Mouse (Mus musculus): ENCODE measurements around the gene 6030458C11Rik.
"Not testable (repeated sequence)": the region's sequence is repeated elsewhere in the genome, so short reads cannot be mapped to it uniquely, and the experiment has no call there.

The 6030458C11Rik gene

DNA sequence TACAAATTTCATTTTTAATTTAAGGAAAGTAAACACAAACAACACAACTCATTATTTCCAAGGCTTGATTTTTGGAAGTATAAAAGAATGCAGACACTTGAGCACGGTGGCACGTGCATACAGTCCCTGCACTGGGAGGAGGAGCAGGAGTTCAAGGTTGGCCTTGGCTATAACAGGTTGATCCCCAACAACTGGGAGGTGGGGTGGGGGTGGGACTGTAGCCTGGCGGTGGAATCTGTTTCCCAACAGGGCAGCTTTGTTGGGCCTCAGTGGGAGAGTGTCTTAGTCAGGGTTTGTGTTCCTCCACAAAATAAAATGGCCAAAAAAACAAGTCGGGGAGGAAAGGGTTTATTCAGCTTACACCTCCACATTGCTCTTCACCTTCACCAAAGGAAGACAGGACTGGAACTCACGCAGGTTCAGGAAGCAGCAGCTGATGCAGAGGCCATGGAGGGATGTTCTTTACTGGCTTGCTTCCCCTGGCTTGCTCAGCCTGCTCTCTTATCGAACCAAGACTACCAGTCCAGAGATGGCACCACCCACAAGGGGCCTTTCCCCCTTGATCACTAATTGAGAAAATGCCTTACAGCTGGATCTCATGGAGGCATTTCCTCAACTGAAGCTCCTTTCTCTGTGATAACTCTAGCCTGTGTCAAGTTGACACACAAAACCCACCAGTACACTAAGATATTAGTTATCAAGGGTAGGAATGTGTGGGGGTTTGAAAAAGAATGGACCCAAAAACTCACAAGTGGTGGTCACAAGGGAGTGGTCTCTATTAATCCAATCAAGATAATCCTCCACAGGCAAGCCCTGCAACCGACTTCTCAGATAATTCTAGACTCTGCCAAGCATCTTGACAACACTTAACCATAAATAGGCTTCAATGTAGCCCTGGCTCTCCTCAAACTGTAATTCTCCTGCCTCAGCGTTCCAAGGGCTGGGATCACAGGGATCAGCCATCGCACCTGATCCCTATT is 1.7 kb downstream of the 6030458C11Rik start:
- DNase-seq (ENCODE audit: low spot score) = no peak

DNA sequence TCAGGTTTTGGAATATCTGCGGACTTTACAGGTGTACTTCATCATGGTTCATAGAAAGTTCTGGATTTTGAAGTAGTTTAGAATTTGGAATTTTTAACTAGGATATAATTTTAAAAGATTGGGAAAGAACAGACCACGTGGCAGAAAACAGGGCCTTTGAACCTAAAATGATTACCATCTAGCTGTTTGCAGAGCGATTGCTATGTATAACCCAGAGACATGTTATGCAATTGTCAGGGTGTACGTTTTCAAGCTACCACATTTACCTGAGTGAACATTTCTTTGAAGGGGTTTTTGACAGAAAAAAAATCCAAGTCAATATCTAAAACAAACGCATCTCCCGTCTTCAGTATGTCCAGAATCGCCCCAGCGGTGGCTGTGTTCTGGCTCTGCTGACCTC is 6.9 kb downstream of the 6030458C11Rik start:
- DNase-seq (ENCODE audit: low spot score) = no peak

DNA sequence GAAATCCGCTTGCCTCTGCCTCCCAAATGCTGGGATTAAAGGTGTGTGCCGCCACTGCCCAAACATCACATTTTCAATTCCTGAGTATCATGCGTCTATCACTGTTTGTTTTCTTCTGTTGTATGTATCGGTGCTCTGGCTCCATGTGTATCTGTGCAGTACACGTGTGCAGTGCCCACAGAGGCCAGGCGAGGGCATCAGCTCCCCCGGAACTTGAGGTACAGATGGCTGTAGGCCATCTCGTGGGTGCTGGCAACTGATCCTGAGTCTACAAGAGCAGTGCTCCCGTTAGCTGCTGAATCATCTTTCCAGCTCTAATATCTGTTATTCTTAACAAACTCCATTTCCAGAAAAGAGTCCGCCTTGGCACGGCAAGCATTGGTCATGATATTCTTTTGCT is 11.8 kb downstream of the 6030458C11Rik start:
- no peak for DNase-seq (ENCODE audit: low spot score)

DNA sequence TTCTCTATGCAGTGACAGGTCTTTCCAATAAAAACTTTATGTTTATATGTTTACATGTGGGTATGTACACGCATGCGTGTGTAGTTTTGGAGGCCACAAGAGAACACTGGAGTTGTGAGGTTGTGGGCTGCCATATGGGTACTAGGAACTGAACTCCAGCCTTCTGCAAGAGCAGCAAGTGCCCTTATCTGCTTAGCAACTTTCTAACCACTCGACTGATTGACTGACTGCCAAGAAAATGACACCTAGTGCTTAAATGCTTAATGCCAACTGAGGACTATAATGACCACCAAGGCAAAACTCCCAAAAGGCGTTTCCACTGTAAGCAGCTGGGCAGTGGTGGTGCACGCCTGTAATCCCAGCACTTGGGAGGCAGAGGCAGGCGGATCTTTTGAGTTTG is 15.1 kb downstream of the 6030458C11Rik start:
- DNase-seq (ENCODE audit: low spot score) = no peak

DNA sequence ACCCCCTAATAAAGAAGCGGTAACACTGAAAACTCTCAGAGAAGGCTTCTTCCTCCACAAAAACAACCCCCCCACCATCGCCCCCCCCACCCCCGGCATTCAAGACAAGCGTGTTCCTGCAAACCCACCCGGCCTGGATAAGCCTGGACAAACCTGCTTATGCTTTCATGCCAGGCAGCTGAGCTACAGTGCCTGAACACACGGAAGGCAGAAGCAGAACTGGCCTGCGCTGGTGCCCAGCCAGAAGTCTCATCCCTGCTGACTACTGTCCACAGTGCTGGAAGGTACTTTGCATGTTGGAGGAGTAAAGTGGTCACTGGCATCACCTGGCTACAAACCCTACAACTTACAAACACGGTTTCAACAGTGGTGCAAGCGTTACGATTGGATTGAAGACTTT is 17.4 kb downstream of the 6030458C11Rik start:
- DNase-seq (ENCODE audit: low spot score) = no peak

DNA sequence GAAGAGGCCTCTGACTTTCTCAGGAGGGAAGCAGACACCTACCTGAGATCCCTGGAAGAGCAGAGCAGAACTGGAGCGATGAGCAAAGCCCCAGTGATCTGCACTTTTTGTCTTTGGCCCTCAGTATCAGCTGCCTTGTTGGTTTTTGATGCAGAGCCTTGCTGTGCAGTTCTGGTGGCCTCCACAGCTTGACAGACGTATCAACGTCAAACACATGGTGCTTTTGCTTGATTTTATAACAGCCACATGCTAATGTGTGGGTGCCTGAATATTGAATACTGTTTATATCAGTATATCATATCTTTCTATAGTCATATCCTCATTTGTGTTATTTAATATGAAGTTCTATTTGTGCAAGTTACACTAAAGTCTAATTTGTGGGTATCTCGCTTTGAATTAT is 19.4 kb downstream of the 6030458C11Rik start:
- DNase-seq (ENCODE audit: low spot score) = no peak

DNA sequence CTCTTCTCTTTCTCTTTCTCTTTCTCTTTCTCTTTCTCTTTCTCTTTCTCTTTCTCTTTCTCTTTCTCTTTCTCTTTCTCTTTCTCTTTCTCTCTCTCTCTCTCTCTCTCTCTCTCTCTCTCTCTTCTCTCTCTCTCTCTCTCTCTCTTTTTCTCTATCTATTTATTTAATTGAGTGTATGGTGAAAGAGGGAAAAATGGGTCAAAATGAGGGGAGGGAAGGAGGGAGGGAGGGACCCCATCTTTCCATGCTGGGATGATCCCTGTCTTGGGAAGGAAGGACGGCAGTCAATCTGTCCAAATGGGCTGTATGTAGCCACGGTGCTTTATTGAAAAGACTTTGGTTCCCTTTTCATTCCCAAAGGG is 23.3 kb downstream of the 6030458C11Rik start:
- not testable (repeated sequence) for DNase-seq (ENCODE audit: low spot score)

DNA sequence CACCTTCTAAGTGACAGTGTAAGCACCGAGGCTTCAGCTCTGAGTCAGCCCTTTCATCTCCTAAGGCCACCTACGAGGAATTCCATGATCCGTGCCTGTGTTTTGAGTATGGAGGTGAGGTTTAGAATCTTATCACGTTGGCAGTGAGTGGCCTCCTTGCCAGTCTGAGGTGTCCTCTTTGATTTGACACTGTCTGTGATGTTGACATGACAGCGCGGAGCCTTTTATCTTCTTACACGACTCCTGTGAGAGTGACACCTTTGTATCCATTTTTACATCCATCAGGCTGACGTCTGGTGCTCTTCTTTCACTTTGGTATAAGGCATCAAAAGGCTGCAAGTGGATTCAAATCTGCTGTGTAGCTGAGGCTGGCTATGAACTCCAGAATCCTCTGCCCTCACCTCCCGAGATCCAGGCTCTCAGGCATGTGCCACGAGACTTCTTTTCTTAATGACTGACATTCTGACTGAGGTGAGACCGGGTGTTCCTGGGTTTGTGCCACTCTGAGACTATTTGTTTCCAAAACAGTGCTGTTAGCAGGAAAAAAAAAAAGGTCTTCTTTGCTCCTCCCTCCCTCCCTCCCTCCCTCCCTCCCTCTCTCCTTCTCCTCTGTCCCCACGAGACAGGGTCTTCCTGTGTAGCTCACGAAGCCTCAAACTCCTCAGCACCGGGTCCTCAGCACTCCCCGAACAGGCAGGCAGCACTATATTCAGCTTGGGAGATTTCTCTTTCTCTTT is 23.9 kb downstream of the 6030458C11Rik start:
- no peak for DNase-seq (ENCODE audit: low spot score)

DNA sequence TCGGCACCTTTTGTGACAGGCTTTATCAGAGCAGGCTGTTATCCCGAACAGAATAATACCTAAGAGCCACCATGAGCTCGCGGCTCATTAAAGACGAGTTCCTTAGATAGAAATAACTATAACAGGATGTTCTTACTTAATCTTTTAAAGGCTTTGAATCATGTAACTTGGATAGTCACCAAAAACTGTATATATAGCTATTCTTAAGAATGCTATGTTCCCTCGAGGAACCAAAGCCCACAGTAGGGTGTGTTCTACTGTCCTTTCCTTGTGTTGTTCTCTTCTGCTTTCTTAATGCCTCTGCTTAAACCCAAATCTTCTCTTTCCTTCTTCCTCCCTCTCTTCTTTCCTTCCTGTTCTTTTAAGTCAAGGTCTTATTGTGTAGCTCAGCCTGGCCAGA is 26.4 kb downstream of the 6030458C11Rik start:
- no peak for DNase-seq (ENCODE audit: low spot score)

DNA sequence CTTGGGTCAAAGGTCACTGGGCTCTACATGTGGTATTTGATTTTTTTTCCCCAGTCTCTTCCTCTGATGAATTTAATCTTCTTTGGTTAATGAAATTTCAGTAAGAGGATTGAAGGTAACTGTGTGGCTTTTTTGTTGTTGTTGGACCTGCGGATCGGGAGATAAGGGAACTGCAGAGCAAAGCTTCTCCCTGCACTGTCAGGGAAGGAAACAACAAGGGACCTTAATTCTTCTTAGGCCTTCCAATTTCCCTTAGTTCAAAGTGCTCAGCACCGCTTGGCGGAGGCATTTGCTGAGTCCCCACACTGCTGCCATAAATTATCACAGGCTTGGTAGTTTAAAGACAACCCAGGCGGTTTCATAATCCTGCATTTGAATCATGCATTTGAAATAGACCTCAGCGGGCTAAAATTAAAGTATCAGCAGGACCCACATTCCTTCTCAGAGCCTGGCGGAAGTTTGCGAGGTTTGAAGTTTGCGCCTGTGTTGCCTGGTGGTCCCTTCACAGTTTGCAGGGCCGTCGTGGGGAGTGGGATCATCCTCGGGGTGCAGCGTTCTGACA is 28.5 kb downstream of the 6030458C11Rik start:
- no peak for DNase-seq (ENCODE audit: low spot score)

DNA sequence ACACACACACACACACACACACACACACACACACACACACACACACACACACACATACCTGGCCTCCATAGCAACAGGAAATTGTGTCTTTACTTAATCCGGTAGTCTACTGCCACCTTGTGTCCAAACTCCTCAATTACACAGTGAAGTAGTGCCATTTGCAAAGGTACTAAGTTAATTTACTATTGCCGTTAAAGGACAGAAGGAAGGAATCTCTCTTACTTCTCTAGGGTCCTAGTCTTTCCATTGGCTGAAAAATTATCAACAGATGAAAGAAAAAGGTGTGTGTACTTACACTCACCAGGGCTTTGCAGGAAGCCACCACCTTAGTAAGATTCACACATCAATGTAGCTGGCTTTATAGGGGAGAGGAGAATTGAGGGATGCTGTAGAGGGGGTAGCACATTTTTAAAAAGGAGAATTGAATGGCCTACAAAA is 29.0 kb downstream of the 6030458C11Rik start:
- peak; percentile 37 for DNase-seq (ENCODE audit: low spot score)

DNA sequence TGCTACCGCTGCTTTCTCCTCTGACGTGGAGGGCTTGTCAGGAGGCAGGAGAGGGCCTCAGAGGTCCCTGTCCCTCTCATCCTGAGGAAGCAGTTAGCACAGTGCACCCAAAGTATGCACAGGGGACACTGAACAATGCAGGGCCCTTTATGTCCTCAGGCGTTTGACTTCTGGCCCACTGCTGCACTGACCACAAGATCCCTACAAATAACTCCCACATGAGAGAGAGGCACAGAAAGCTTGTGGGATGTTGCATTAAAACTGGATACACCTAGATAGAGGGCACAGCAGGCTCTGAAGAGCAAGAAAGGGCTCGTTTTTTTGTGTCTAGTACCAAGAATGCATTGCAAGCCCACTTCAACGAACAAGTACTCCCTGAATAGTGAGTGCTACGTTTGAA is 30.1 kb downstream of the 6030458C11Rik start:
- DNase-seq (ENCODE audit: low spot score) = no peak

DNA sequence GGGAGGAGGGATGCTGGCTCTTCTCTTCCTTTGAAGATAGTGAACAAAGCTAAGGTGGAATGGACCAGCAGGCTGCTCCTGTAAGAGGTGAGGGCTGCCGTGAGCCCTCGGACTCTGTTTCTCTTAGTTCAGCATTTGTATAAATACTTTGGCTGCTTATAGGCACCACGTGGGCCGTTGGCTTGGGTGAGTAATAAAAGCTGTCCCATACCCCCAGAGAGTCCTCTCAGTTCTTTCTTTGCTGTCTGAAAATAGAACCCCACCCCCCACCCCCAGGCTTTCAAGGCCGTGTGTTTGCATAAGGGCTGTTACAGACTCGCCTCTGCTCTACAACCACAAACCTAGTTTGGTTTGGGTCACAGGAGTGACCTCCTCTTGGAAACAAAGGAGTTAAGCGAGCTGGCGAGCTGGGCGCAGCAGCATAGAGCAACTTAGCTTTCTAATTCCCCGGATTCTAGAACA is 35.0 kb downstream of the 6030458C11Rik start:
- no peak for DNase-seq (ENCODE audit: low spot score)

DNA sequence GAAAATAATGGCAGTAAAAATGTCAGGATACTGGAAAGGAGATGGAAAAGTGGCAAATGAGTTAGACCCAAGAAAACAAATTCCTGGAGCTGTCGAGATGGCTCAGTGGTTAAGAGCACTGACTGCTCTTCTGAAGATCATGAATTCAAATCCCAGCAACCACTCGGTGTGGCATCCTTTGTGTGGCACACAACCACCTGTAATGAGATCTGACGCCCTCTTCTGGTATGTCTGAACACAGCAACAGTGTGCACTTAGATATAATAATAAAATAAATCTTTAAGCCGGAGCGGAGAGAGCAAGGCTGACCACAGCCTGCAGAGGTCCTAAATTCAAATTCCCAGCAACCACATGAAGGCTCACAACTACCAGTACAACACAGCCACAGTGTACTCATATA is 35.9 kb downstream of the 6030458C11Rik start:
- DNase-seq (ENCODE audit: low spot score) = no peak

DNA sequence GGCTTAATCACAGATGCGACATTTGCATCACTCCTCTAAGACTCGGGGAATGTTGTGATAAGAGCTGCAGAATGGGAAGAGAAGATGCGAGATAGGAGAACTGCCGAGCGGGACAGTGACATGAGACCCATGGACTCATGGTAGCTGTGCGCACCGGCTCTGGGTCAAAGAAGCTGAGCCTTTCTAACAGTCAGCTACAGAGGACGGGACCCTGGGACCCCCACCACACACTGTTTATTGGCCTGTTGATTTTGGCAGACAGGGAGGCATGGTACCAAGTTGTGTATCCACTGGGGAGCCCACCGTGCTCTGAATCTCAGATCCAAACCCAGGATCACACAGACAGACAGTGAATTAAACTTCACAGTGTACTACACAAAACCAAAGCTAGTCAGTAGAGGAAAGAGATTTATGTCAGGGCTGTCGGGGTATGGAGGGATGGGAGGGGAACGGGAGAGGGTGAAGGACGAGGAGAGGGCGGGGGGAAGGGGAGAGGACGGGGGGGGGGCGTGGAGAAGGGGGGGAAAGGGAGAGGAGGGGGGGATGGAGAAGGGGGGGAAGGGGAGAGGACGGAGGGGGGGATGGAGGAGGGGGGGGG is 42.6 kb downstream of the 6030458C11Rik start:
- DNase-seq (ENCODE audit: low spot score) = no peak

DNA sequence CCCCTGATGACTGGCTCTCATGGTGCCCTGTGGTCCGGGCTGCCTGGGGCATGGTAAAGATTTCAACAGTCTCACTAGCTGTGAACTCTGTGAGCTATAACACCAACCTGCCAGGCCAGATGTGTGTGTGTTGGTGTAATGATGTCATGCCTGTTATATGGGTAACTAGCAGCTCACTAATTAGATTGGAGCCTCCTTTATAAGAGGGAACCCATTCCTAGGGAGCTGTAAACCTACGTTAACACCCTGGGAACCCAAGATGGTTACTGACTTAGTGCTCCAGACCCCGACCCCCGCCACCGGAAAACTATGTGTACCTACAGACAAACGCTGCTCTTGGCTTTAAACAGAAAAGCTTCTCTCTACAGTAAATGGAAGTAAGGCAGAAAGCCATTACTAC is 43.2 kb downstream of the 6030458C11Rik start:
- no peak for DNase-seq (ENCODE audit: low spot score)

DNA sequence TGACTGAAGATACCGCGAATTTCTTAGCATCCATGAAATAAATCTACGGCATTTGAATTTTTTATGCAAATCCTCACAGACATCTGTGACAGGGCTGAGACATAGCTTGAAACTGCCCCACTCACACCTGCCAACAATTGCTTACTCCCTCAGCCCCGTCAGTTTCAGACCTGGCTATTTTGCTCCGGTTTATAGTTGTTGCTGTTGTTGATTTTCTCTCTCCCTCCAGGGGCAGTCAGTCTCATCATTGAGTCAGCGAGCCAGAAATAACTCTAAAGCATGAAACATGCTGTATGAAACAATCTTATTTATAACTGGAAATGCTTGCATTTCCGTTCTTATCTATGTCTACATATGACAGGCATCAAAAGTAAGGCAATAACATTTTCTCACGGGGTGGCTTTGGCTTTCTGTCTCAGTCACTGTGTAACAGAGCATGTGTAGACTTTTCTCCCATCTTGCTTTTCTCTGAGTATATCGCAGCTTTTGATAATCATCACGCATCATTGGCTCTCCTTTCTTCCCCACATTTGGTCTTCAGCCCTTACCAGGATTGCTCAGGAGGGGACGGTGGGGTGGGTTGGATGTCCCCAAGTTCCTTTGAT is 50.2 kb downstream of the 6030458C11Rik start:
- DNase-seq (ENCODE audit: low spot score) = no peak

DNA sequence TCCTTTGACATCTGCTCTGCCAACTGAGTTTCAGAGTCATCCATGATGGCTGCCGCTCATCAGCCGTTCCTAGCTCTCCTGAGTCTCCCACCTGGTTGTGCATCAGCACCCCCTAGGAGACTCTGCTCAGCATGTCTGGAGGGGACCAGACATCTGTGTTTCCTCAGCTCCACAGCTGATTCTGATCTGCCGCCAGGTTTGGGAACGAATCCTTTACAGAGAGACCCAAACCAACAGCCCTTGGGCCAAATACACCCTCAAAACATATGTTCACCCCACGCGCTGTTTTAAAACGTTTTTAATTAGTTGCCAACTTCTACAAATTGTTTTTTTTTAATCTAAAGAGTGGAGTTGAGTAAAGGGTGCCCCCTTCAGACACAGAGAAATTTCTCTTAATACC is 53.5 kb downstream of the 6030458C11Rik start:
- DNase-seq (ENCODE audit: low spot score) = no peak

DNA sequence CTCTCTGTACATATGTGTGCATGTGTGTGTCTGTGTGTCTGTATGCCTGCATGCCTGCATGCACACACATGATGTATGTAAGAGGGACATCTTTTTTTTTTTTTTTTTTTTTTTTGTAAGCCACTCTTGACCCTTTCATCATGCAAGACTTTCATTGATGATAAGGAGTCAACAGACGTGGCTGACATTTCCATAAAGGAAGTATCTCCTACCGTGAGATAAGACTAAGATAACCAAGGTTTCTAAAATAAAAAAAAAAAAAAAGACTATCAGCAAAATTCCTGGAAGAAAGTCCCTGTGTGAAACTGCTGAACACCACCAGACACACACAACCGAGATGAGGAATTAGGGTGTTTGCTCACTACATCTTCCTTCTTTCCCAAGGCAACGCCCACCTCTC is 57.6 kb downstream of the 6030458C11Rik start:
- no peak for DNase-seq (ENCODE audit: low spot score)

DNA sequence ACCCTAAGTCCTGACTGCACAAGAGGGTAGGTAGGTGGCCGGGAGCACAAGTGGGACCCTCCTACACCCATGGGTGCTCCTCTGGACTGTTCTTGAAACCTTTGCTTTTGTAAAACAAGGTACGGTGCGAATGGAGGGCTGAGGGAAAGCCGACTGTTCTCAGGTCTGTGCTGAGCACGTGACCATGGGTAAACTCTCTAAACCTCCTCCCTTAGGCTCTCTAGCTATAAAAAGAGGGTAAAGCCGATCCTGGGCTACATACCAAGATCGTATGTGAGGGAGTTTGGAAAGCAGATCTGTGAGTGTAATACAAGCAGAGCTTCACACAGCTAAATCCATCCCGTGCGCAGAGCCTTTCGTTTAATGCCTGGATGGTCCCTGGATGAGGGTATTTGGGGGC is 61.3 kb downstream of the 6030458C11Rik start:
- no peak for DNase-seq (ENCODE audit: low spot score)

DNA sequence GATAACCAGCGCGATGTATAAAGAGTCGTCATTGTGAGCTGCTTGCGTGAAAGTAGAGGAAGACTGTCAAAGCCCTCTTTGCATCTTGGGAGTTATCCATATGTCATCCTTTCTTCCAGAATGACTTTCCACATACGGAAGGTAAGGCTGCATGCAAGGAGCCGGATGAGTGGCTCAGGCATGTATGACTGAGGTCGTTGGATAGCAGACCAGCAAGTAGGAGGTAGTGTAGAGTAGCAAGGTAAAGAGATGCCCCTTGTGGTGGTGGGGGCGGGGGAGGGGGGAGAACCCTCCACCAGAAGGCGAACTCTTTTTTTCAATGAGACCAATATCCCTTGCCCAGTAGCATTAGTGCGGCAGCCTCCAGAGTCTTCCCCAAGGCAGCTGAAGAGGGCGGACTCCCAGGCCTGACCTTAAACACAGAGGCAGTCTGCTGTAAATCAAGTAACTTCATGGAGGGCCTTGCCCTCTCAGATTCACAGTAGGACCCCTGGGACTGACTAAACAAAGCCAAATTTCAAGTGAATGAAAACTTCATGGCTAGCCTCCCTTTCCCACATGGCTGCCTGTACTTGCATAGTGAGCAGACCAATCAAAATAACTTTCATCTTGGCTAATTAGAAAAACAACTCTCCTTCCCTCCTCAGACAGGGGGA is 62.1 kb downstream of the 6030458C11Rik start:
- no peak for DNase-seq (ENCODE audit: low spot score)

Measured in urinary bladder, postnatal 25 days (tissue).